Mouse (Mus musculus) myocyte (in vitro differentiated cells): ENCODE measurements around the gene Tgfb3. TPM values are rescaled to one million over a fixed set of nuclear protein-coding genes. Genes with fewer than 3 reads are reported as not detected.
A peak's percentile ranks its signal among the peaks of the same experiment; 100 is the strongest.

Experiments
- H3K27me3 ChIP-seq: one replicate; pipeline ENCODE4 v1.6.1; 2011; ENCODE audit not compliant: control insufficient read depth, insufficient read depth, insufficient read length
- H3K36me3 ChIP-seq: one replicate; pipeline ENCODE4 v1.6.1; 2011; ENCODE audit not compliant: control insufficient read depth, insufficient read depth
- H3K4me2 ChIP-seq: one replicate; pipeline ENCODE4 v1.6.1; 2011; ENCODE audit warnings: low read depth, control low read depth
- H3K4me3 ChIP-seq: one replicate; pipeline ENCODE4 v1.5.1; 2011; ENCODE audit warnings: mild to moderate bottlenecking, control low read depth, moderate library complexity
- H3K79me2 ChIP-seq: one replicate; pipeline ENCODE4 v1.6.1; 2011; ENCODE audit not compliant: control insufficient read depth, insufficient read depth
- H3ac ChIP-seq: one replicate; pipeline ENCODE4 v1.6.1; 2011; ENCODE audit not compliant: control insufficient read depth, insufficient read length
- CEBPB ChIP-seq: IDR thresholded peaks from 2 replicates; pipeline ENCODE4 v1.6.1; 2011; ENCODE audit warnings: mild to moderate bottlenecking, moderate library complexity; ENCODE audit not compliant: poor library complexity, insufficient read depth, severe bottlenecking
- E2F4 ChIP-seq: IDR thresholded peaks from one replicate; pipeline ENCODE4 v1.6.1; 2011; ENCODE audit warnings: mild to moderate bottlenecking, control low read depth, moderate library complexity; ENCODE audit not compliant: insufficient read depth
- MAX ChIP-seq: IDR thresholded peaks from one replicate; pipeline ENCODE4 v1.6.1; 2011; ENCODE audit warnings: low read depth, mild to moderate bottlenecking, control low read depth
- MYOD1 ChIP-seq, 3 experiments: IDR thresholded peaks; one replicate each; pipeline ENCODE4 v1.6.1; 2011; ENCODE audit warnings: control low read depth in 2 of 3, low read depth in 2 of 3, mild to moderate bottlenecking in 2 of 3, moderate library complexity in 1 of 3; ENCODE audit not compliant: insufficient read length in 2 of 3, control insufficient read depth in 1 of 3
- MYOG ChIP-seq, 3 experiments: IDR thresholded peaks; one replicate each; pipeline ENCODE4 v1.6.1; 2011; ENCODE audit warnings: control low read depth in 2 of 3, low read depth in 2 of 3, mild to moderate bottlenecking in 2 of 3; ENCODE audit not compliant: insufficient read length in 2 of 3, control insufficient read depth in 1 of 3, insufficient read depth in 1 of 3
- POLR2A ChIP-seq: IDR thresholded peaks from one replicate; pipeline ENCODE4 v1.6.1; 2011; ENCODE audit warnings: low read depth, mild to moderate bottlenecking, control low read depth, moderate library complexity; ENCODE audit not compliant: insufficient read length
- POLR2AphosphoS2 ChIP-seq: IDR thresholded peaks from one replicate; pipeline ENCODE4 v1.6.1; 2011; ENCODE audit warnings: low read depth, control low read depth; ENCODE audit not compliant: insufficient read length
- REST ChIP-seq: IDR thresholded peaks from one replicate; pipeline ENCODE4 v1.6.1; 2011; ENCODE audit warnings: mild to moderate bottlenecking, control low read depth, moderate library complexity; ENCODE audit not compliant: insufficient read depth, insufficient read length
- SRF ChIP-seq: IDR thresholded peaks from one replicate; pipeline ENCODE4 v1.6.1; 2011; ENCODE audit warnings: low read depth; ENCODE audit not compliant: control insufficient read depth, insufficient read length
- TCF12 ChIP-seq: IDR thresholded peaks from one replicate; pipeline ENCODE4 v1.6.1; 2011; ENCODE audit warnings: mild to moderate bottlenecking, control low read depth; ENCODE audit not compliant: poor library complexity, insufficient read depth, severe bottlenecking
- TCF3 ChIP-seq: IDR thresholded peaks from one replicate; pipeline ENCODE4 v1.6.1; 2011; ENCODE audit warnings: low read depth, control low read depth; ENCODE audit not compliant: insufficient read length
- USF1 ChIP-seq: IDR thresholded peaks from one replicate; pipeline ENCODE4 v1.6.1; 2011; ENCODE audit warnings: low read depth, mild to moderate bottlenecking, control low read depth, moderate library complexity
- polyA plus RNA-seq: library from polyadenylated mRNA; unstranded; fragments of >200 nt; fragmentation: generic; extraction: Trizol; gene quantifications from one replicate; pipeline ENCODE4 v1.2.1, GENCODE M21; 2012; ENCODE audit warnings: missing spikeins

Gene Tgfb3
- polyA plus RNA-seq, 1 experiment: 79.2 TPM

DNA sequence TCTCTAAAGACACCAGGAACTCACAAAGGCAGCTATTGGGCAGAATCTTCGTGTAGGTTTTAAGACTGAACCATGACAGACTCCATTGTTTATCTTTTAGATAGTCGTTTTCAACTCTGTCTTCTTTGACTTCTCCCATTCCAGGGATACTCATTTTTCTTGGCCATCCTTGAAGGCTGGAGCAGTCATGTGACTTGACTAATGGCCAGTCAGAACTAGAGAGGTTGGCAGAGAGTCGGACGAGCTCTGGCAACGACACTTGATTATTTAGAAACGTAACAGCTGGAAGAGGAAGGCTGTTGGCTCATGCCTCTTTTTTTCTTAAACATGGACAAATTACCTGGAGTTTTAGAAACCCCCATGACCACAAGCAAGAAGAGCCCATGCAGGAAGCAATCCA is 19.5 kb downstream of the Tgfb3 start:
- Histone ChIP-seq H3K36me3 (peaks cover 79% of the 10 kb centered on the region), H3K79me2 (no peaks in the 10 kb centered on the region), H3K27me3 (no peaks in the 10 kb centered on the region), H3ac (no peak overlapping the region), H3K4me2 (no peak overlapping the region), H3K4me3 (no peak overlapping the region)
- TF ChIP-seq POLR2AphosphoS2: no peak
- no peak for TF ChIP-seq TCF3
- TF ChIP-seq CEBPB: no peak
- no peak for TF ChIP-seq TCF12
- no peak for TF ChIP-seq REST

DNA sequence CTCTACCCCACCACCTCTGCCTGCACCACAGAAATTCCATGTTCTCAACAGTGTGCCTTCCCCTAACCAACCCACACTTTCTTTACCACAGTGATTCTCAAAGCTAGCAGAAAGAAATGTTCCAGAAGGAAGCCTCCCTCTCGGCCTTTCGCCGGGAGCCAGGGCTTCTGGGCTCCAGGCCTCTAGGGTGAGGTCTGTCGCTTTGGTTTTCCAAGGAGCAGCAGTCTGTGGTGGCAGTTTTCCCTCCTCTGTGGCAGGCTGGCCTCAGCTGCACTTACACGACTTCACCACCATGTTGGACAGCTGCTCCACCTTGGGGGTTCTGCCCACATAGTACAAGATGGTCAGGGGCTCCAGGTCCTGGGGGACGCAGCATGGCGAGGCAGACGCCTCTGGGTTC is 21.3 kb downstream of the Tgfb3 start:
- Histone ChIP-seq H3K27me3 (no peaks in the 10 kb centered on the region), H3K36me3 (peaks cover 61% of the 10 kb centered on the region), H3ac (no peak overlapping the region), H3K79me2 (no peaks in the 10 kb centered on the region), H3K4me3 (no peak overlapping the region), H3K4me2 (no peak overlapping the region)
- peak; percentile 10 for TF ChIP-seq POLR2AphosphoS2
- TF ChIP-seq MYOD1 (IDR thresholded peaks at IDR 0.05; ENCODE audit: control insufficient read depth in 1 of 3, insufficient read length in 2 of 3, low read depth in 2 of 3): no peak
- TF ChIP-seq TCF12: no peak

DNA sequence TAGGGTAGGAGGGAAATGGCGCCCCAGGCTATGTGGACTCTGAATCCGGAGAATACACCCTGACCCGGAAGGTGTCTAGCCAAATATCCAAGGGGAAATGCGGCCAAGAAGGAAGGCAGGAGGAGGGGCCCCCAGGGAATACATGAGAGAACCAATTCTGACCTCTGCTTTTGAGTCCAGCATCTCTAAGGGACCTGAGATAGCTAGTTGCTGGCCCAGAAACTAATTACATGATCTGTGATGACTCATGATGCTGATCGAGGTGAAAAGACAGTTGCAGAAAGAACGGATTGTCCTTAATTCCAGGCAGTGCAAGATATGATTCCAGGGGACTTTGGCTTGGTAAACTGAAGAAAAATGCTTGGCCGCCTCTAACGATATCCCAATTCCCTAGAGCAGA is 21.9 kb downstream of the Tgfb3 start:
- no peaks in the 10 kb centered on the region for H3K27me3 ChIP-seq
- H3K4me2 ChIP-seq: no peak overlapping the region
- H3K79me2 ChIP-seq: no peaks in the 10 kb centered on the region
- H3ac ChIP-seq: no peak overlapping the region
- H3K4me3 ChIP-seq: no peak overlapping the region
- TF ChIP-seq TCF3 (no peak), REST (no peak), SRF (no peak), POLR2A (no peak), POLR2AphosphoS2 (no peak), USF1 (no peak), TCF12 (no peak), MYOD1 (IDR thresholded peaks at IDR 0.05; ENCODE audit: control insufficient read depth in 1 of 3, insufficient read length in 2 of 3, low read depth in 2 of 3) (no peak), MYOG (IDR thresholded peaks at IDR 0.05; ENCODE audit: control insufficient read depth in 1 of 3, insufficient read depth in 1 of 3, insufficient read length in 2 of 3, low read depth in 2 of 3) (no peak), MAX (no peak), CEBPB (no peak), E2F4 (no peak)
- H3K36me3 ChIP-seq: peaks cover 57% of the 10 kb centered on the region

DNA sequence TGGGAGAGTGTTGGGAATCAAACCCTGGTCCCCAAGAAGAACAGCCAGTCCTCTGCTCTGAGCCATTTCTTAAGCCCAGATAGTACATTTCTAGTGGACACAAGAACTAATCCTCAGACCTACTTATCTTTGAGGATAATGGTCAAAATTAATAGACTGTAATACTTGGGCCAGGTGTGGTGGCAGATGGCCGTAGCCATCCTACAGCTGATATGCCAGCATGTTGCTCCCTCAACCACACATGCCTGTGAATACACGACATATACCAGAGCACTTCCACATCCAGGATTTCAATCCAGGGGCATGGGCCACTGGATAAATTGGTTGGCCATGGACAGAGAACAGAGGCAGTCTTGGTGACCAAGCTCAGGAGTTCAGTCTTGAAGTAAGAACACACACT is 23.5 kb downstream of the Tgfb3 start:
- TF ChIP-seq POLR2AphosphoS2: peak; percentile 69
- peak; percentile 16 for TF ChIP-seq POLR2A
- TF ChIP-seq MAX: no peak

DNA sequence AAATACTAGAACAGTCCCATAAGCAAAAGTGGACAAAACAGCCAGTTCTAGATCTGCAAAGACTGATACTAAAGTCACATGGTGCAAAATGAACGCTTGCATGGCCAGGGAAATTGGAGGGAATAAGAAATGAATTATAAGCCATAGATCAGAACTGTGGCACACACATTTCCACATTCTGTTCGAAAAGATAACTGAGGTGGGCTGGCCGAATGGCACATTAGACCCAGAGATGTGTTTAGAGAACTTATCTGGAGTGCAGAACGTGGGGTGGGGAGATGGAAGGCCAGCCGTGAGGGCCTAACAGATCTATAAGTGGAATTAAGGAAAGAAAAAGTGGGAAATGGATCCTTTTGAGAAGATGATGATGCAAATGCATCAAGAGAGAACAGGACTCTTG is 27.4 kb downstream of the Tgfb3 start:
- Histone ChIP-seq H3ac (no peak overlapping the region), H3K4me2 (no peak overlapping the region), H3K4me3 (no peak overlapping the region), H3K36me3 (peaks cover 14% of the 10 kb centered on the region), H3K27me3 (no peaks in the 10 kb centered on the region), H3K79me2 (no peaks in the 10 kb centered on the region)
- TF ChIP-seq TCF12 (no peak), MYOD1 (IDR thresholded peaks at IDR 0.05; ENCODE audit: control insufficient read depth in 1 of 3, insufficient read length in 2 of 3, low read depth in 2 of 3) (no peak), CEBPB (no peak), MAX (no peak), TCF3 (no peak), POLR2A (no peak), E2F4 (no peak), USF1 (no peak), SRF (no peak), REST (no peak), POLR2AphosphoS2 (no peak), MYOG (IDR thresholded peaks at IDR 0.05; ENCODE audit: control insufficient read depth in 1 of 3, insufficient read depth in 1 of 3, insufficient read length in 2 of 3, low read depth in 2 of 3) (no peak)

More for the DNA sequence above, 23.5 kb downstream of the Tgfb3 start:
- no peaks in the 10 kb centered on the region for H3K27me3 ChIP-seq
- no peak overlapping the region for H3K4me2 ChIP-seq
- H3K36me3 ChIP-seq: peaks cover 45% of the 10 kb centered on the region
- H3ac ChIP-seq: no peak overlapping the region
- H3K4me3 ChIP-seq: no peak overlapping the region
- H3K79me2 ChIP-seq: no peaks in the 10 kb centered on the region

DNA sequence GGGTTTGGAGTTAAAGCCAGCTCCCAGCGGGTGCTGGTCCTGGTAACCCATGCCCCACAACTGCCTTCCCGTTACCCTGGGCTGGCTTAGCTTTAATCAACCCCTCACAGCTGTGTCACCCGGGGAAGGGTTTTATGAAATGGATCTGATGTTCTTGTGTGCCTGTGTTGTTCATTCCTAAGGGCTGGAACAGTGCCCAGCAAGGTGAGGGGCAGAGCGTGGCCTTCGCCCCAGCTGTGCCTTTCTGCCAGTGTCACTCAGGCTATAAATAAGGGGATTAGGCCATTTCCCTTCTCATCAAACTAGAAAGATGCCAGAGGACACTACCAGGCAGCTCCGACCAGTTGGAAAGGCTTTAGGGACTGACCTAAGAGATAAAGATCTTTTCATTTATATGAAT is 29.0 kb downstream of the Tgfb3 start:
- H3K27me3 ChIP-seq: no peaks in the 10 kb centered on the region
- H3K36me3 ChIP-seq: peaks cover under 1% of the 10 kb centered on the region
- H3K4me3 ChIP-seq: no peak overlapping the region
- TF ChIP-seq MYOD1 (IDR thresholded peaks at IDR 0.05; ENCODE audit: control insufficient read depth in 1 of 3, insufficient read length in 2 of 3, low read depth in 2 of 3) (peak; percentile 2 to 85 (median 9)), MAX (no peak), MYOG (IDR thresholded peaks at IDR 0.05; ENCODE audit: control insufficient read depth in 1 of 3, insufficient read depth in 1 of 3, insufficient read length in 2 of 3, low read depth in 2 of 3) (peak in 2 of 3 experiments; percentile 16 to 44), REST (no peak), TCF3 (peak; percentile 20)
- no peak overlapping the region for H3K4me2 ChIP-seq
- H3ac ChIP-seq: no peak overlapping the region
- no peaks in the 10 kb centered on the region for H3K79me2 ChIP-seq
